Mouse (Mus musculus) olfactory bulb, adult 2 months (tissue): ENCODE results near the gene Haus3. TPM values are rescaled to one million over a fixed set of nuclear protein-coding genes. Genes with fewer than 3 reads are reported as not detected.

Source experiments
- H3K27ac ChIP-seq: fragments of 200-500 bp; 2 replicates; pipeline ENCODE4 v1.5.1; 2012; ENCODE audit warnings: low read depth, low read length; ENCODE audit not compliant: insufficient read depth
- H3K4me1 ChIP-seq: fragments of 200-500 bp; 2 replicates; pipeline ENCODE4 v1.6.1; 2012; ENCODE audit warnings: low read length; ENCODE audit not compliant: control insufficient read depth, insufficient read depth
- H3K4me3 ChIP-seq: fragments of 200-500 bp; 2 replicates; pipeline ENCODE4 v1.5.1; 2012; ENCODE audit warnings: mild to moderate bottlenecking, low read depth, low read length, moderate library complexity; ENCODE audit not compliant: insufficient read depth
- CTCF ChIP-seq: fragments of 200-500 bp; IDR thresholded peaks from 2 replicates; pipeline ENCODE4 v1.5.1; 2012; ENCODE audit warnings: low read depth, mild to moderate bottlenecking, low read length, moderate library complexity; ENCODE audit not compliant: insufficient read depth
- POLR2A ChIP-seq: fragments of 200-500 bp; IDR thresholded peaks from 2 replicates; pipeline ENCODE4 v1.6.1; 2012; ENCODE audit warnings: mild to moderate bottlenecking, low read depth, low read length, moderate library complexity; ENCODE audit not compliant: insufficient read depth
- WGBS: fragments of 180-500 bp; shearing (Covaris S2); methylation state at CpG from one replicate; pipeline ENCODE4 v1.1.7; 2018; 5-methylcytosine and 5-hydroxymethylcytosine counted together
- polyA plus RNA-seq: library from polyadenylated mRNA; stranded (reverse); fragments of >200 nt; gene quantifications from 2 replicates; pipeline ENCODE4 v1.2.4, GENCODE M21; 2012; ENCODE audit warnings: low replicate concordance; ENCODE audit not compliant: missing spikeins, insufficient read depth, insufficient read length

The Haus3 gene
- polyA plus RNA-seq, 1 experiment = not detected

DNA sequence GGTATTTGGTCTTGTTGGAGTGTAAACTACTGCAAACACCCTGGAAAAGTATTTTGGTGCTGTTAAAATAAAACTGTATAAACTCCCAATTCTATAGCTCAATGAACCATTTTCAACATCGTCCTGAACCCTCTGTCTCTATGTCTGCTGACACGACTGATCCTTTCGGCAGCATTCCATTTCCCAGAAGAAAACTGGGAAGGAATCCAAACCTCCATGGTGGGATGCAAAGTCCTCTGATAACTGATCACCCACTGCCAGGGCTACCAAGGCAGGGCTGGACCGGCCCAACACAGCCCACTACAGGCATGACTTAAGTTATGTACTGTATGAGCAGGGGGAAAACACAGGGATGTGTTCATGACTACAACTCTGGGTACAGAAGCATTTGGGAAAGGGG lies 32.7 kb upstream of the Haus3 start:
- no peak overlapping the region for H3K4me3 ChIP-seq
- TF ChIP-seq POLR2A = no peak
- no peak for TF ChIP-seq CTCF
- H3K4me1 ChIP-seq = no peaks in the 10 kb centered on the region
- 66% methylated on average over 4 of the region's 4 CpGs for WGBS
- no peak overlapping the region for H3K27ac ChIP-seq

DNA sequence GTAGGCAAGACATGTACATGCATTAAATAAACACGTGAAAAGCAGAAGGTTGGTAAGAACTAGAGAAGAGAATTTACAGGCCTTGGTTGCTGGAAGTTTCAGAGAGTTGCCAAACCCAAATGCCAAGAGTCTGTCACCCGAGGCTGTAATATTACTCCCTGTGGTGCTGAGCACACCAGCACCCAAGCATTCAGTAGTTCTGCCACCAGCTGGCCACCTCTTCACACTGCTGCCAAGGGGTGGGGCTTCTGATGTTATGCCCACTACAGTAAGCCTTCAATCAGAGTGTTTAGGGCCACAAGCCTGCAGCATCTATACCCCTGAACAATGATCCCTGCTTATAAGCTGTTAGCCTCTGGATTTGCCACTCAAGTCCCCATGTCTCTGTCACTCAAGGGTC lies 32.1 kb upstream of the Haus3 start:
- 30% methylated on average over 2 of the region's 2 CpGs for WGBS
- Histone ChIP-seq H3K4me3 (no peak overlapping the region), H3K27ac (no peak overlapping the region; the same call in 1 of the 2 replicates), H3K4me1 (no peaks in the 10 kb centered on the region)
- no peak for TF ChIP-seq CTCF
- TF ChIP-seq POLR2A = no peak

DNA sequence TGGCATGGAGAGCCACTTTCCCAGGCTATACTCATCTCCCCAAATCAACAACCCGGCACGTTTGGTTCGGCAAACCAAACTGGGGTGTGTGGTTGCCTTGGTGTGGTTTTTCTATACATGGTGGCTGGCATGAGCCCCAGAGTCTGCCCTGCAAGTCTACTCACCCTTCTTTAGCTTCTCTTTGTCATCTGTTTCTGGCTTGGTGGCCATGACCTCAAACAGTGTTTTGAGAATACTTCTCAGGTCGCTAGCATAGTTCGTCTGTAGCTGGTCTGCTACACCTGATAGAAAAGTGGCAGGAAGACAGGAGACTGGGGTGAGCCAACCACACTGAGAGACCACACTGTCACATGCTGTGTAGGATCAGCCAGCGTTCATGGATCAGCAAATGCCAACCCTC lies 29.3 kb upstream of the Haus3 start:
- Histone ChIP-seq H3K4me3 (no peak overlapping the region), H3K27ac (no peak overlapping the region), H3K4me1 (peaks cover 4% of the 10 kb centered on the region; the same call in 1 of the 2 replicates)
- 85% methylated on average over 6 of the region's 6 CpGs for WGBS
- TF ChIP-seq POLR2A (no peak), CTCF (no peak)

DNA sequence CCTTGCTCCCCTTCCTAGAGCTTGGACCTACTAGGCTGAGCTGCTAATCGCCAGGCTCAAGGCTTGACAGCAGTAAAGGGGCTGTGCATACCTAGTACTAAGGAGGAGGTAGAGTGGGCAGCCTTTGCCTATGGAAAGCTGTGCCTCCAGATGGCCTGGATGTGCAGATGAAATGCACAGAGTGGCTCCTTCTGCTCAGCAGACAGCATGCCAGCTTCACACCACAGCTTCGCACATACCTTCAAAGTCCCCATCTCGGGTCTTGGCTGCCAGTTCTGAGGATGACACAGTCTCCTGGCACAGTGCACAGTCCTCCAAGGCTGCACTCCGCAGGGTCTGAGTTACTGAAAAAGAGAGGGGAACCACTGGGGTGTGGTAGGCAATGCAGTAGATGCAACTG lies 27.9 kb upstream of the Haus3 start:
- 76% methylated on average over 4 of the region's 4 CpGs for WGBS
- no peak overlapping the region for H3K27ac ChIP-seq
- no peak for TF ChIP-seq CTCF
- TF ChIP-seq POLR2A = no peak
- H3K4me1 ChIP-seq = peaks cover 4% of the 10 kb centered on the region; the same call in 1 of the 2 replicates
- H3K4me3 ChIP-seq = no peak overlapping the region

DNA sequence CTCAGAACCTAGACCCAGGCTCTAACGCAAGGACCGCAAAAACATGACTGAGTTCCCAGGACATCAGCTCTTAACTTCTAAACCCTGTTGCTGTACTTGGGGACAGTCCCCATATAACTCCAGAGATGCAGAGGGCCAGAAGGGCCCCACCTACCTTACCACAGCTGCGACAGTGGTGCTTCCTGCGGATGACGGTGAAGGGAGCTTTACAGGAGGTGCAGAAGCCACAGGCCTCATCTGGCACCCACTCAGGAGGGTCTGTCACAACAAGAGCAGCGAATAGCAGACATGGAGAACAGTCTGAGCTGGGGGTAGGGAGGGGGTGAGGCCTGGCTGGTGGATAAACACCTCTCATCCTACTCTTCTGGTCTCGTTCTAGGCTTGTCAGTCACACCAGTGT lies 27.1 kb upstream of the Haus3 start:
- Histone ChIP-seq H3K4me1 (peaks cover 4% of the 10 kb centered on the region; the same call in 1 of the 2 replicates), H3K27ac (no peak overlapping the region), H3K4me3 (no peak overlapping the region)
- 78% methylated on average over 7 of the region's 7 CpGs for WGBS
- TF ChIP-seq POLR2A (no peak), CTCF (no peak)

DNA sequence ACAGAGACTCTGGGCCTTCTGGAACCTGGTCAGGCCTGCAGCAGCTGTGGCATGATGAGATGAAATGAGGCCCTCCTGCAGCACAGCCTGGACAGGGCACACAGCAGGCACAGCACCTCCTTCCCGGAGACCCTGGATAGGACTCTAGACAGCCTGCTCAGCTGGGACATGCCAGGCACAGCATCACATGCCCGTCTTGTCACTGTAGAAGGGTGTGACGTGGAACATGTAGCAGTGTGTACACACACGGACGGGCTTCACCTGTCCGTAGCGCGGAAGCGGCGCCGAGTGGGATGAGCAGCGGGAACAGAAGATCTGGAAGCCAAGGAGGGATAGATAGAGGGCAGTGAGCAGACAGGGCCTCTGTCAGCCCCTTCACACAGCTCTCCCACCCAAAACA lies 26.5 kb upstream of the Haus3 start:
- H3K4me1 ChIP-seq = peaks cover 4% of the 10 kb centered on the region; the same call in 1 of the 2 replicates
- TF ChIP-seq CTCF = no peak
- H3K4me3 ChIP-seq = no peak overlapping the region
- WGBS = 95% methylated on average over 12 of the region's 12 CpGs
- no peak overlapping the region for H3K27ac ChIP-seq

DNA sequence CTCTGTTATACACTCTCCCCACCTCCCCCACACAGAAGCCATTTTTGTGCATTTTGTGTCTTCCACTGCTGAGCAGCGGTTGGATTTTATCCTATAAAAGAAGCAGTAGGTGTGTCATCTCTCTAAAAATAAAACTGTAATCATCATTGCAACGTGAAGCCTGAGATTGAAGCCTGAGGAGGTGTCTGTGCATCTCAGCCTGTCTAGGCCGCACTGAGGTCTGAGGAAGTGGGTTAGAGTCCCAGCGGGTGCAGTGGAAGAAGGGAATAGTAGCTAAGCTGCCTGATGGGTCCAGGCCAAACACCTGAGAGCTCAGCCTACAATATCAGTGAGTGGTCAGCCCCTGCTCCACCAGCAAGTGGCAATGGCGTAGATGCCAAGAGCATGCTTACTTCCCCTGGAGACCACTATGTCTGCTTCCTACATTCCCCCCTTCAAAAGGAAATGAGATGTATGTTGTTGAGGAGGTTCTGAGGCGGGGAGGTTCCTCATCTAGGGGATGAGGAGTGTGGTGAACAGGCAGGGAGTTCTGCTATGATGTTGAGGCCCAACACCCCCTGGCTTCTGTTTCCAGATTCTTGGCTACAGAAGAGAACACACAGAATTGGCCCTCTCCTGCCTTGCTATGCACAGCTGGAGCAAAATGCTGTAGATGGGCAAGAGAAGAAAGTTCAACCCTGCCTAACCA lies 25.8 kb upstream of the Haus3 start:
- 65% methylated on average over 6 of the region's 6 CpGs for WGBS
- H3K27ac ChIP-seq = 0 out of 2 replicates have a peak overlapping the region, but pooled peaks have one; percentile 43
- H3K4me3 ChIP-seq = no peak overlapping the region

DNA sequence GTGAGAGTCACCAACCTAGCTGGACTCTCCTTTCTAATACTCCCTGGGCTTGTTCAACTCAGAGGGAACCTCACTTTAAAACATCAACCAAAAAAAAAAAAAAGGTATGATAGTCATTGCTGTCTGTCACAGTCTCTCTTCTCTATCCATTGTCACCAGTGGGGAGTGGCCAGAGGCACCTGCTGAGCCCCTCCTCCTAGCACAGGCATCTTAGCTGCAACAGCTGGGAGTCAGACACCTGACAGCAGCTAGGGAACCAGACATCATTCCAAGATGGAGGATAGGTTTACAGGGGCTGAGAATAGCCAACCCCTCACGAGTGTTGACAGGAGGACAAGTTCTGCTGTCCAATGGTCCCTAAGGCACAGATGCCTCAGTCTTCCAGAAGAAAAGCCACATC lies 25.1 kb upstream of the Haus3 start:
- 62% methylated on average over 1 of the region's 1 CpGs for WGBS
- no peak overlapping the region for H3K27ac ChIP-seq
- H3K4me1 ChIP-seq = peaks cover 7% of the 10 kb centered on the region
- TF ChIP-seq POLR2A (no peak), CTCF (no peak)
- H3K4me3 ChIP-seq = no peak overlapping the region

More for the DNA sequence above, 25.8 kb upstream of the Haus3 start:
- no peak for TF ChIP-seq CTCF
- no peak for TF ChIP-seq POLR2A
- peaks cover 4% of the 10 kb centered on the region; the same call in 1 of the 2 replicates for H3K4me1 ChIP-seq

DNA sequence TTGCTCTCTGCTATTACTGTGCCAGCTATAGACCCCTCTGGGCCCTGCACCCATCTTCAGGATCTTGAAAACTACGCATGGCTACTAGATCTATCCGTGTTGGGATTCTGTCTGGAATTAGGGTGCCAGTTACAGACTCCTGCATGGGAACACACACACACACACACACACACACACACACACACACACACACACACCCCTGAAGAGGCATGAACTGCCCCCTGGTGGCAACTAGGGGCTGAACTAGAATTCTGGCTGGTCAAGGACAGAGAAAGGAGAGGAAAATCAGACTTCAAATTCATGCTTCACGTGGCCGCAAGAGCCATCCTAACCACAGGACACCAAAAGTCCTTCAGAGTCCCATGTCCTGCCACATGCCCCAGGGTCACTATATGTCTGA lies 22.5 kb upstream of the Haus3 start:
- no peak overlapping the region for H3K27ac ChIP-seq
- H3K4me3 ChIP-seq = no peak overlapping the region
- TF ChIP-seq CTCF (peak; percentile 32; the same call in 1 of the 2 replicates), POLR2A (no peak)
- 58% methylated on average over 4 of the region's 4 CpGs for WGBS
- peaks cover 16% of the 10 kb centered on the region for H3K4me1 ChIP-seq

DNA sequence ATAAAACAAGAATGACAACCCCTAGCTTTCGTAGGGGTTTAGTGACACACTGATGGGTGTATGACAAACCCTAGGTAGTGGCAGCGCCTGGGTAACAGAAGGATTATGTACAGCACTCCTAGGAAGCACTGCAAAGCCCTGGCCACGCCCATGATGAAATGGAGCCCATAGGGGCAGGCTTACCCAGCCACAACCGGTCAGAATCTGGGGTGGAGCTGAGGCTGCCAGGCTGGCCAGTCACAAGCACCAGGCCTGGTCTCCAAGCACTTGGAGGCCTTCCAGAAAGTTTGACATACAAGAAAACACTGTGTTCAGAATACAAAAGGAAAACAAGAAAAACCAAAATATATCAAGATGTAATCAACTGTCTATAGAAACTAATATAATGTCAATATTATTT lies 21.7 kb upstream of the Haus3 start:
- Histone ChIP-seq H3K27ac (no peak overlapping the region), H3K4me1 (peaks cover 23% of the 10 kb centered on the region), H3K4me3 (no peak overlapping the region)
- WGBS = 59% methylated on average over 4 of the region's 4 CpGs
- TF ChIP-seq POLR2A (no peak), CTCF (no peak)
